Mouse (Mus musculus) CH12.LX (cell line): Measurements from ENCODE around the gene Pglyrp3. TPM values are rescaled to one million over a fixed set of nuclear protein-coding genes. Genes with fewer than 3 reads are reported as not detected.

Experiments used
- DNase-seq: peaks from one replicate; pipeline ENCODE4 v3.0.0-alpha.2; 2013; ENCODE audit errors: extremely low read depth
- H3K27ac ChIP-seq: 2 replicates; pipeline ENCODE4 v1.5.1; 2012; ENCODE audit warnings: low read depth, mild to moderate bottlenecking, control low read depth, moderate library complexity; ENCODE audit not compliant: insufficient read depth
- H3K27me3 ChIP-seq: replicated peaks from 2 replicates; pipeline ENCODE3; 2012; ENCODE audit warnings: inconsistent platforms
- H3K36me3 ChIP-seq, 2 experiments: replicated peaks in 1 of 2; 2 replicates each; pipeline versions ENCODE3 to v1.6.1; 2012; ENCODE audit warnings: inconsistent platforms in 1 of 2, low read length in 1 of 2, mild to moderate bottlenecking in 1 of 2, mixed read lengths in 1 of 2, moderate library complexity in 1 of 2; ENCODE audit not compliant: control insufficient read depth in 1 of 2, insufficient read depth in 1 of 2
- H3K4me1 ChIP-seq, 2 experiments: 2 replicates each; pipeline ENCODE4 v1.6.1; 2012; ENCODE audit warnings: inconsistent platforms in 1 of 2, moderate library complexity in 1 of 2; ENCODE audit not compliant: insufficient read depth in 2 of 2, control insufficient read depth in 1 of 2
- H3K4me2 ChIP-seq: 2 replicates; pipeline ENCODE4 v1.6.1; 2012; ENCODE audit warnings: low read depth, mild to moderate bottlenecking, control low read depth; ENCODE audit not compliant: poor library complexity, insufficient read depth, severe bottlenecking
- H3K4me3 ChIP-seq, 3 experiments: fragments of 150-350 bp in 1 of 3; sonication (generic) in 1 of 3; replicated peaks in 1 of 3; 2 replicates each; pipeline versions ENCODE3 to v1.5.1; 2011 to 2012; ENCODE audit warnings: low read depth in 2 of 3, low read length in 2 of 3, mild to moderate bottlenecking in 2 of 3, moderate library complexity in 2 of 3, control low read depth in 1 of 3, improper control_type of control experiment in 1 of 3, inconsistent platforms in 1 of 3, mixed read lengths in 1 of 3; ENCODE audit not compliant: poor library complexity in 1 of 3
- H3K79me2 ChIP-seq: replicated peaks from 2 replicates; pipeline ENCODE4 v1.6.1; 2012; ENCODE audit warnings: mild to moderate bottlenecking, moderate library complexity; ENCODE audit not compliant: control insufficient read depth, poor library complexity, insufficient read depth, severe bottlenecking; ENCODE audit errors: extremely low read depth
- H3K9ac ChIP-seq: 2 replicates; pipeline ENCODE4 v1.6.1; 2012; ENCODE audit warnings: low read depth, mild to moderate bottlenecking, control low read depth, moderate library complexity; ENCODE audit not compliant: insufficient read depth
- H3K9me3 ChIP-seq: replicated peaks from 2 replicates; pipeline ENCODE3; 2012; ENCODE audit warnings: low read length, inconsistent platforms, mixed read lengths
- CTCF ChIP-seq, 2 experiments: IDR thresholded peaks in 1 of 2; conservative IDR thresholded peaks in 1 of 2; 2 replicates each; pipeline ENCODE4 v1.5.1; 2011 to 2012; ENCODE audit warnings: low read depth in 2 of 2, low read length in 2 of 2, improper control_type of control experiment in 1 of 2, inconsistent platforms in 1 of 2, mild to moderate bottlenecking in 1 of 2, moderate library complexity in 1 of 2
- E2F4 ChIP-seq: IDR thresholded peaks from 2 replicates; pipeline ENCODE4 v1.6.1; 2011; ENCODE audit warnings: low read depth, low read length, improper control_type of control experiment; ENCODE audit not compliant: insufficient replicate concordance
- ETS1 ChIP-seq: conservative IDR thresholded peaks from 2 replicates; pipeline ENCODE4 v1.6.1; 2012; ENCODE audit warnings: low read depth, mild to moderate bottlenecking, inconsistent platforms, low read length, improper control_type of control experiment, moderate library complexity
- IRF4 ChIP-seq: IDR thresholded peaks from 2 replicates; pipeline ENCODE4 v1.6.1; 2014; ENCODE audit warnings: low read depth, mild to moderate bottlenecking, inconsistent platforms, low read length, improper control_type of control experiment
- JUN ChIP-seq: IDR thresholded peaks from 2 replicates; pipeline ENCODE4 v1.6.1; 2011; ENCODE audit warnings: low read depth, mild to moderate bottlenecking, low read length, improper control_type of control experiment, moderate library complexity; ENCODE audit not compliant: insufficient read depth
- KAT2A ChIP-seq: IDR thresholded peaks from 2 replicates; pipeline ENCODE4 v1.6.1; 2012; ENCODE audit warnings: low read length, improper control_type of control experiment, inconsistent platforms; ENCODE audit not compliant: insufficient replicate concordance
- MAX ChIP-seq: IDR thresholded peaks from 2 replicates; pipeline ENCODE4 v1.6.1; 2011; ENCODE audit warnings: low read length, improper control_type of control experiment
- MAZ ChIP-seq: IDR thresholded peaks from 2 replicates; pipeline ENCODE4 v1.6.1; 2012; ENCODE audit warnings: low read depth, mild to moderate bottlenecking, inconsistent platforms, low read length, improper control_type of control experiment, moderate library complexity
- NRF1 ChIP-seq: IDR thresholded peaks from 2 replicates; pipeline ENCODE4 v1.6.1; 2014; ENCODE audit warnings: low read depth, mild to moderate bottlenecking, inconsistent platforms, low read length, improper control_type of control experiment, moderate library complexity
- PAX5 ChIP-seq: IDR thresholded peaks from 2 replicates; pipeline ENCODE4 v1.6.1; 2012; ENCODE audit warnings: low read length, inconsistent platforms, mixed read lengths
- POLR2A ChIP-seq: IDR thresholded peaks from 2 replicates; pipeline ENCODE4 v1.6.1; 2011; ENCODE audit warnings: low read depth, mild to moderate bottlenecking, improper control_type of control experiment, low read length
- RAD21 ChIP-seq: IDR thresholded peaks from 2 replicates; pipeline ENCODE4 v1.6.1; 2011; ENCODE audit warnings: low read depth, mild to moderate bottlenecking, low read length, improper control_type of control experiment, moderate library complexity
- RCOR1 ChIP-seq: conservative IDR thresholded peaks from 2 replicates; pipeline ENCODE4 v1.6.1; 2012; ENCODE audit warnings: low read depth, mild to moderate bottlenecking, inconsistent platforms, low read length, improper control_type of control experiment
- SIN3A ChIP-seq: IDR thresholded peaks from 2 replicates; pipeline ENCODE4 v1.6.1; 2012; ENCODE audit warnings: low read length, improper control_type of control experiment, inconsistent platforms
- UBTF ChIP-seq: IDR thresholded peaks from 2 replicates; pipeline ENCODE4 v1.6.1; 2012; ENCODE audit warnings: low read depth, mild to moderate bottlenecking, inconsistent platforms, low read length, improper control_type of control experiment, moderate library complexity
- USF1 ChIP-seq: IDR thresholded peaks from 2 replicates; pipeline ENCODE4 v1.6.1; 2014; ENCODE audit warnings: low read depth, mild to moderate bottlenecking, inconsistent platforms, low read length, improper control_type of control experiment
- USF2 ChIP-seq: conservative IDR thresholded peaks from 2 replicates; pipeline ENCODE4 v1.6.1; 2011; ENCODE audit warnings: low read depth, low read length, improper control_type of control experiment
- ZC3H11A ChIP-seq: IDR thresholded peaks from 2 replicates; pipeline ENCODE4 v1.6.1; 2012; ENCODE audit warnings: low read depth, mild to moderate bottlenecking, inconsistent platforms, low read length, improper control_type of control experiment
- ZMIZ1 ChIP-seq: IDR thresholded peaks from 2 replicates; pipeline ENCODE4 v1.6.1; 2012; ENCODE audit warnings: low read depth, mild to moderate bottlenecking, inconsistent platforms, low read length, improper control_type of control experiment
- ZNF384 ChIP-seq: IDR thresholded peaks from 2 replicates; pipeline ENCODE4 v1.6.1; 2012; ENCODE audit warnings: low read depth, low read length, improper control_type of control experiment, inconsistent platforms
- dilution Hi-C: fragments of 300-500 bp; cut with MboI; formaldehyde crosslinking; loops from 2 replicates; pipeline ENCODE4 v1.14.3; 2020; ENCODE audit warnings: low sequenced_read_pairs; ENCODE audit not compliant: extremely low pct_unique_long_range_greater_than_20kb, extremely low pct_ligation_motif_present
- in situ Hi-C: fragments of 300-500 bp; cut with MboI; formaldehyde crosslinking; loops from 3 replicates; pipeline ENCODE4 v1.14.3; 2019; ENCODE audit warnings: low sequenced_read_pairs, low pct_ligation_motif_present, low pct_unique_long_range_greater_than_20kb, mixed read lengths
- polyA plus RNA-seq: library from polyadenylated mRNA; unstranded; fragments of >175 nt; gene quantifications from 2 replicates; pipeline ENCODE4 v1.2.1, GENCODE M21; 2012; ENCODE audit warnings: low read depth; ENCODE audit not compliant: insufficient read length
- total RNA-seq, 2 experiments: library from RNA; depleted of rRNA; stranded (reverse); fragments of 300-350 nt in 1 of 2; fragments of >200 nt in 1 of 2; gene quantifications; 2 replicates each; pipeline ENCODE4 v1.2.3; 2012 to 2014

The Pglyrp3 gene
- total and polyA plus RNA-seq, 3 experiments, result not detected

DNA sequence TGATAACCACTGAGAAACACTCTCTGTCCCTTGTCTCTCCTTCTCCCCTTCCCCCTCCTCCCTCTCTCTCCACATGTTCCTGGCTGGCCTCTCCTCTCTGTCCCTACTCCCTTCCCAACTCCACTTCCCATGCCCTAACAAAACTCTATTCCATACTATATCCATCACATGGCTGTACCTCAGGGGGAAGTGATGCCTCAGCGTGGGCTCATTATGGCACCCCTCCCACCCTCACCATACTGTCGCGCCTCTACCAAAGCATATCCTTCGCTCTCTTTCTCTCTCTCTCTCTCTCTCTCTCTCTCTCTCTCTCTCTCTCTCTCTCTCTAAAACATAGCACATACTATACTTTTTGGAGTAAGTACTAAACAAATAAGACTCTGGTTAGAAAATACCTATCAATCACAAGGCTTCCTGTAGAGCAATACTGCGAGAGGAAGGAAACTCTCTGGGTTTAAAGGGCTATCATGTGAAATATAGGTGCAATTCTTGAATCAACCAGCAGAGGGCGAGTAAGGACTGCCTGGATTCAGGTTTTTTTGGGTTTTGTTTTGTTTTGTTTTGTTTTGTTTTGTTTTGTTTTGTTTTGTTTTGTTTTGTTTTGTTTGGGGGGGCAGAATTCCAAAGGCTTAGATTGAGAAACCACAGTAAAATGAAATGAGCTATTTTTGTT is 36.1 kb downstream of the Pglyrp3 start:
- DNase-seq, result no peak
- Histone ChIP-seq H3K27ac (no peak overlapping the region), H3K9me3 (peaks cover 50% of the 10 kb centered on the region), H3K4me3 (no peak overlapping the region), H3K4me2 (no peak overlapping the region), H3K9ac (no peak overlapping the region), H3K36me3 (no peaks in the 10 kb centered on the region), H3K4me1 (no peaks in the 10 kb centered on the region), H3K27me3 (no peaks in the 10 kb centered on the region), H3K79me2 (no peaks in the 10 kb centered on the region)
- no peak for TF ChIP-seq JUN
- in situ Hi-C loops, result no loop called here
- dilution Hi-C loops, result no loop called here

DNA sequence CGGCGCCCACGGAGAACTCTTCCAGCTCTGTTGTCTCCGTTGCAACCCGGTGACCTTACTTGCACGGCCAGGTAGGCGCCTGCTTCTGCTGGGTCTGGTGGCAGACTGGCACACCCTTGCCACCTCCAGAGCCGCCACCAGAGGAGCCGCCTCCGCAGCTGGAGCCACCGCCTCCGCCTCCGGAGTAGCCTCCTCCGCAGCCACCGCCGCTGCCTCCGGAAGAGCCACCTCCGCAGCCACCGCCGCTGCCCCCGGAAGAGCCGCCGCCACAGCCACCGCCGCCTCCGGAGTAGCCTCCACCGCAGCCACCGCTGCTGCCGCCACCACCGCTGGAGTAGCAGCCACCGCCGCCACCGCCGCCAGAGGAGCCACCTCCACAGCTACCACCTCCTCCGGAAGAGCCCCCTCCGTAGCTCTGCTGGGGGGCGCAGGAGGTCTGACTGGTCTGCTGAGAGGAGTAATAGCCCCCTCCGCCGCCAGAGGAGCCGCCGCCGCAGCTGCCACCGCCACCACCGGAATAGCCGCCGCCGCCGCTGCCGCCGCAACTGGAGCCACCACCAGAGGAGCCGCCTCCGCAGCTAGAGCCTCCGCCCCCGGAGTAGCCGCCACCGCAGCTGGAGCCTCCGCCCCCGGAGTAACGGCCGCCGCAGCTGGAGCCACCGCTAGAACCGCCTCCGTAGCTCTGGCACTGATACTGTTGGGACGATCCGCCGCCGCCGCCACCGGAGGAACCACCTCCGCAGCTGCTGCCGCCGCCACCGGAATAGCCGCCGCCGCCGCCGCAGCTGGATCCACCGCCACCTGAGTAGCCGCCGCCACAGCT is 66.3 kb downstream of the Pglyrp3 start:
- H3K9ac ChIP-seq, result no peak overlapping the region
- no peak overlapping the region for H3K4me3 ChIP-seq
- peaks cover 53% of the 10 kb centered on the region for H3K9me3 ChIP-seq
- H3K79me2 ChIP-seq, result no peaks in the 10 kb centered on the region
- TF ChIP-seq RCOR1, result no peak
- no peak for TF ChIP-seq CTCF (conservative IDR thresholded peaks at IDR 0.05 in 1 of 2, IDR thresholded peaks at IDR 0.05 in 1 of 2; ENCODE audit: low read depth in 2 of 2, low read length in 2 of 2)
- TF ChIP-seq SIN3A, result no peak
- TF ChIP-seq UBTF, result no peak
- TF ChIP-seq ZC3H11A, result no peak
- no peak for TF ChIP-seq KAT2A
- no peak for TF ChIP-seq JUN
- TF ChIP-seq USF2, result no peak
- TF ChIP-seq USF1, result no peak
- no peak for TF ChIP-seq POLR2A
- no peak for TF ChIP-seq E2F4
- no peak for TF ChIP-seq ETS1
- TF ChIP-seq ZNF384, result no peak
- no peak for TF ChIP-seq ZMIZ1
- no peak for TF ChIP-seq MAX
- no peak for TF ChIP-seq NRF1
- no peak for TF ChIP-seq PAX5
- TF ChIP-seq MAZ, result no peak
- no peak for TF ChIP-seq RAD21
- no peak for TF ChIP-seq IRF4
- TF ChIP-seq, all 38 proteins: peak for 0
- DNase-seq, result no peak
- no peak overlapping the region for H3K4me2 ChIP-seq
- dilution Hi-C loops (no loop called here), in situ Hi-C loops (no loop called here)
- H3K27ac ChIP-seq, result no peak overlapping the region
- H3K36me3 ChIP-seq, result no peaks in the 10 kb centered on the region
- H3K27me3 ChIP-seq, result no peaks in the 10 kb centered on the region
- no peaks in the 10 kb centered on the region for H3K4me1 ChIP-seq

Other genes with a start within 250 kb of the Pglyrp3 start
- not detected in 2 replicates for gene Lor, start 68.6 kb downstream of the Pglyrp3 start, total RNA-seq (2012; rRNA removed)
- gene Lor, start 68.6 kb downstream of the Pglyrp3 start, total RNA-seq (2014; rRNA removed), result not detected in 2 replicates
- not detected in 2 replicates for gene Lor, start 68.6 kb downstream of the Pglyrp3 start, polyA plus RNA-seq
- not detected in 2 replicates for gene Prr9, start 109.4 kb downstream of the Pglyrp3 start, total RNA-seq (2012; rRNA removed)
- not detected in 2 replicates for gene Prr9, start 109.4 kb downstream of the Pglyrp3 start, total RNA-seq (2014; rRNA removed)
- gene Prr9, start 109.4 kb downstream of the Pglyrp3 start, polyA plus RNA-seq, result not detected in 2 replicates
- not detected in 2 replicates for gene Lelp1, start 128.2 kb downstream of the Pglyrp3 start, total RNA-seq (2012; rRNA removed)
- not detected in 2 replicates for gene Lelp1, start 128.2 kb downstream of the Pglyrp3 start, total RNA-seq (2014; rRNA removed)
- not detected in 2 replicates for gene Lelp1, start 128.2 kb downstream of the Pglyrp3 start, polyA plus RNA-seq
- not detected in 2 replicates for gene Sprr2a1, start 201.2 kb downstream of the Pglyrp3 start, total RNA-seq (2012; rRNA removed)
- gene Sprr2a1, start 201.2 kb downstream of the Pglyrp3 start, total RNA-seq (2014; rRNA removed), result not detected in 2 replicates
- not detected in 2 replicates for gene Sprr2a1, start 201.2 kb downstream of the Pglyrp3 start, polyA plus RNA-seq
- not detected in 2 replicates for gene Sprr2a2, start 201.3 kb downstream of the Pglyrp3 start, total RNA-seq (2012; rRNA removed)
- gene Sprr2a2, start 201.3 kb downstream of the Pglyrp3 start, total RNA-seq (2014; rRNA removed), result not detected in 2 replicates
- not detected in 2 replicates for gene Sprr2a2, start 201.3 kb downstream of the Pglyrp3 start, polyA plus RNA-seq